Mouse (Mus musculus) stomach, postnatal 0 days (tissue): ENCODE data around the gene Lrrc49.

ENCODE experiments used
- CTCF ChIP-seq: IDR thresholded peaks from 2 replicates; pipeline ENCODE4 v1.5.1; 2016; ENCODE audit warnings: antibody characterized with exemption, low read depth, mild to moderate bottlenecking, moderate library complexity
- EP300 ChIP-seq: optimal IDR thresholded peaks from 2 replicates; pipeline ENCODE3; 2016; ENCODE audit warnings: antibody characterized with exemption

DNA sequence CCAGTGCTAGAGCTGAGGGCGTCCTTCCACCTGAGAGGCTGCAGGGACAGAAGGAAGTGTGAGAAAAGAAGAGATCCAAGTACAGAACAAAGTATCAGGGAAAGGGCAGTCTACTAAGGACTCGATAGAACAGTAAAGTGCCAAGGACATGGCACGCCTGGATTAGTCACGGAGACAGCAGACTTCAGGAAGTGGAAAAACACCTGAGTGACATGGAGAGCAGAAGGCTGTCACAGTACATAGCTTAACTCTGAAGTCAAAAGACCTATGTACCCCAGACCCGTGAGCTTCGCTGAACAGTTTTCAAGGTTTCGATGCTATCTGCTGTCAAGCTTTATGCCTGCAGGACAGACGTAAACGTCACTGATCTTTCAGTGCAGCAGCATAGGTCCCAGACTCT is 79.1 kb downstream of the Lrrc49 start:
- no peak for TF ChIP-seq EP300
- no peak for TF ChIP-seq CTCF
